Mouse (Mus musculus) left cerebral cortex, adult 11 months (tissue): ENCODE data around the gene Rbp7.
A peak's percentile ranks its signal among the peaks of the same experiment; 100 is the strongest.
"Not testable (repeated sequence)": the region's sequence is repeated elsewhere in the genome, so short reads cannot be mapped to it uniquely, and the experiment has no call there.

ENCODE experiments used
- DNase-seq: peaks from one replicate; pipeline ENCODE4 v3.0.0; 2022; ENCODE audit warnings: low spot score

Rbp7 gene

GRCm38 (mm10) chr4:149457163-149457562 is 2.4 kb upstream of the Rbp7 start:
- DNase-seq, result not testable (repeated sequence)

GRCm38 (mm10) chr4:149454263-149454662 is 515 bp downstream of the Rbp7 start:
- no peak for DNase-seq

- DNase-seq, result no peak
These were observed 1.1 kb downstream of the Rbp7 start for GRCm38 (mm10) chr4:149453656-149454055.

- no peak for DNase-seq
These were observed 4.1 kb downstream of the Rbp7 start for GRCm38 (mm10) chr4:149450636-149451035.

- DNase-seq, result no peak
These were observed 8.5 kb downstream of the Rbp7 start for GRCm38 (mm10) chr4:149446309-149446708.

- DNase-seq, result no peak
These were observed 8.9 kb downstream of the Rbp7 start for GRCm38 (mm10) chr4:149445868-149446267.

GRCm38 (mm10) chr4:149444964-149445701 is 9.6 kb downstream of the Rbp7 start:
- peak; percentile 76 for DNase-seq

- no peak for DNase-seq
These were observed 10.3 kb downstream of the Rbp7 start for GRCm38 (mm10) chr4:149444465-149444864.

- DNase-seq, result no peak
These were observed 12.3 kb downstream of the Rbp7 start for GRCm38 (mm10) chr4:149442436-149442835.

- no peak for DNase-seq
These were observed 14.2 kb downstream of the Rbp7 start for GRCm38 (mm10) chr4:149440576-149440975.

- not testable (repeated sequence) for DNase-seq
These were observed 22.9 kb downstream of the Rbp7 start for GRCm38 (mm10) chr4:149431887-149432286.

GRCm38 (mm10) chr4:149429592-149429991 is 25.2 kb downstream of the Rbp7 start:
- no peak for DNase-seq

GRCm38 (mm10) chr4:149426325-149427199 is 28.2 kb downstream of the Rbp7 start, which contains the start of gene Ube4b:
Gene Ube4b, minus strand, starts transcription at chr4:149426749.
- peak; percentile 96 for DNase-seq

- no peak for DNase-seq
These were observed 28.9 kb downstream of the Rbp7 start for GRCm38 (mm10) chr4:149425801-149426292.

- no peak for DNase-seq
These were observed 30.0 kb downstream of the Rbp7 start for GRCm38 (mm10) chr4:149424755-149425154.

GRCm38 (mm10) chr4:149417854-149418365 is 36.9 kb downstream of the Rbp7 start:
- DNase-seq, result no peak

GRCm38 (mm10) chr4:149416986-149417385 is 37.8 kb downstream of the Rbp7 start:
- no peak for DNase-seq

- DNase-seq, result no peak
These were observed 38.4 kb downstream of the Rbp7 start for GRCm38 (mm10) chr4:149416417-149416816.

GRCm38 (mm10) chr4:149415651-149416169 is 39.1 kb downstream of the Rbp7 start:
- no peak for DNase-seq

- no peak for DNase-seq
These were observed 40.5 kb downstream of the Rbp7 start for GRCm38 (mm10) chr4:149414259-149414658.

- no peak for DNase-seq
These were observed 45.0 kb downstream of the Rbp7 start for GRCm38 (mm10) chr4:149409759-149410158.

GRCm38 (mm10) chr4:149408331-149408730 is 46.4 kb downstream of the Rbp7 start:
- DNase-seq, result no peak
